Mouse (Mus musculus) granulocyte monocyte progenitor cell, adult 5-6 weeks (primary cell): Measurements from ENCODE around the gene Zdhhc7. TPM values are rescaled to one million over a fixed set of nuclear protein-coding genes. Genes with fewer than 3 reads are reported as not detected.

Experiments
- ATAC-seq: replicated peaks from 2 replicates; pipeline ENCODE4 v1.8.0; 2016; ENCODE audit warnings: mild to moderate bottlenecking, moderate TSS enrichment, inconsistent platforms; ENCODE audit not compliant: poor library complexity, severe bottlenecking
- total RNA-seq, 2 experiments: library from RNA; stranded (forward) in 1 of 2; stranded (reverse) in 1 of 2; fragments of 200-712, 200-1000 nt in 1 of 2; fragments of >200 nt in 1 of 2; fragmentation: Nextera tagmentation in 1 of 2; gene quantifications; 2 replicates each; pipeline ENCODE4 v1.2.3; 2014 to 2017

Zdhhc7 gene
- total RNA-seq, 2 experiments from 2014 or later, result 19.5 to 21.1 TPM

DNA sequence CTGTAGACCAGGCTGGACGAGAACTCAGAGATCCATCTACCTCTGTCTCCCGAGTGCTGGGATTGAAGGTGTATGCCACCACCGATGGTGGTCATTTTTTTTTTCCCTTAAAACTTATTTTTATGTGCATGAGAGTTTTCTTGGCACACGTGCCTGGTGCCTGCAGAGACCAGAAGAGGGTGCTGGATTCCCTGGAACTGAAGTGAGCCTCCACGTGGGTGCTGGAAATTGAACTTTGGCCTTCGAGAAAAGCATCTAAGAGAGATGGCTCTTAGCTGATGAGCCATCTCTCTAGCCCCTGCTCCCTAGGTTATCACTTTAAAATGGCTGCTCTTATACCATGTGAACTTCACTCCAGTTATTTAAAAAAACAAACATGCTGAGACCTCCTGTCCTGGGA, 26.8 kb downstream of the Zdhhc7 start:
- no peak for ATAC-seq

DNA sequence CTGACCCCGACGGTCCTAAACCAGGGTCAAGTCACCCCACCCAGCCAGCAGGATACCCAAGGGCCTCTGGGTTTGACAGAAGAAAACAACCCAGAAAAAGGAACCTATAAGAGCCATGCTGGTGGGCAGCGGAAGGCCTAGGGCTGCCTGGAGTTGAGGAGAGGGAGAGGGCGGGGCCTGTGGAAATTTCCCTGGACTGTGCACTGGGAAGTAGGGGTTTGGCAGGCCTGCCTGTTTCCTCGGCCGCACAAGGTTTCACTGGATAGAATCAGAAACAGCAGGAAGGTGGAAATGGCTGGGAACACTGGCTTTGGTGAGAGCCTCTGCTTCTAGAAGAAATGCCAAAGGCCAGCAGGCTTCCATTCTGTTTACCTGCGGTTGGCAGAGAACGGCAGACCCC, 28.5 kb downstream of the Zdhhc7 start:
- no peak for ATAC-seq

DNA sequence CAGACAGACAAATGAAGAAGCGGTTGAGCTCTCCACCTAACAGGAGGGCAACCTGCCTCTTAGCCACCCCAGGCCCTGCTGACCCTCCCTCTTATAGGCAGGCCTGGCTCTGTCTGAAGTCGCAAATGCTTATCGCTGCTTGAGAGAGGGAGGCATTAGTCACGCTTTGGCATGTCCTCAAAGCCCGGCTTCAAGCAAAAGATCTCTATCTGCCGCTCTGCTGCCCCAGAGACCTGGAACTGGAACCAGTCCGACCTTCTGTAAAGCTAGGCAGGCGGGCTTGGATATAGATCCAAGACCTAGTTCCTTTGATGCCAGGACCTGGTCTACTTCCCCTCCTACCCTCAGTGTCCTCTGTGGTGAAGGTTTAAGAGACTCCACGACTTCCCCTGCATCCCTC, 29.0 kb downstream of the Zdhhc7 start:
- ATAC-seq, result no peak

DNA sequence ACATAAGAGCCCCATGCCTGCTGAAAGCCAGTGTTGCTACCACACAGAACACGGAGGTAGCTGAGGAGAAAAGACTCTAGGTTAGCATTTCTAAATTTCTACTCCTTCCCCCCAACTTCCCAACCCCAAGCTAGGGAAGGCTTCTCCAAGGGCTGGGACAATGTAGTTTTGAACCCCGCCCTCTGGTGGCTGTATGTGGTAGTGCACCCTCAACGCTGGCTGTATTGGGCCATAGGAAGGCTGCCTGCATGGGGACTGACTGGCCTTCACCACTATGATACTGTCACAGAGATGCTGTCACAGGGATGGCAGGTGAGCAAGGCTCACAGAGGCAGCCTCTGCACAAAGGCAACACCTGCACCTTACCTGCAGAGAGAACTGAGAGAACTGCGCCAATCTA, 29.6 kb downstream of the Zdhhc7 start:
- ATAC-seq, result peak; percentile 83

DNA sequence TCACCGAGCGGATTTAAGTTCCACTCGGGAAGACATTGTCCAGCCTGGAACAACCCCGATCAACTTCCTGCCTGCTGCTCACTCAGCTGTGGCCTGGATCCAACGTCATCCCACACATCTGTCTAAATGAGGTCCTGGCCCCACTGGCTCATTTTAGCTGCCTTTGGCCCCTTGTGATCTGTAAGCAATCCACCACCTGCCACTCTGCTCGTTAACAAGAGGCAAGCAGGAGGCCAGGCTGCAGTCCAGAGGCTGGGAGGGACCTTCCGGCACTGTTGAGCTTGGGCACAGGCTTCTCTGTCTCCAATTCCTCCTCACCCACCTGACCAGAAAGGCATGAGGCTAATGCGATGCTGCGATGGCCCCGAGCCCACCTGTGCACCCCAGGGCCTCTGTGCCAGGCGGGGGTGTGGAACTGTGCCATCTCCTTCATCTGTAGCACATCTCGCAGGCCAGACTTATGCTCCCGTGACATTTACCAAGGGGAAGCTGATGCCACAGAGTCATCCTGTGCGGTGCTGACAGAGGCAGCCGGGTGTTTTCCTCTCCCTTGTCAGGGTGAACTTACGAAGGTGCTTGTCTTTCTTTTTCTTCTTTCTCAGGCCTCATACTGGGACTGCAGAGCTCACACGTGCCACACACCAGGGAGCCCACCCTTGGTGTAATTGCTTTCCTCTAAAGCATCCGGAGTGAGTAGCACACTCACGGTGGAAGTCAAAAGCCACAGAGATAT, 33.2 kb downstream of the Zdhhc7 start:
- ATAC-seq, result no peak

DNA sequence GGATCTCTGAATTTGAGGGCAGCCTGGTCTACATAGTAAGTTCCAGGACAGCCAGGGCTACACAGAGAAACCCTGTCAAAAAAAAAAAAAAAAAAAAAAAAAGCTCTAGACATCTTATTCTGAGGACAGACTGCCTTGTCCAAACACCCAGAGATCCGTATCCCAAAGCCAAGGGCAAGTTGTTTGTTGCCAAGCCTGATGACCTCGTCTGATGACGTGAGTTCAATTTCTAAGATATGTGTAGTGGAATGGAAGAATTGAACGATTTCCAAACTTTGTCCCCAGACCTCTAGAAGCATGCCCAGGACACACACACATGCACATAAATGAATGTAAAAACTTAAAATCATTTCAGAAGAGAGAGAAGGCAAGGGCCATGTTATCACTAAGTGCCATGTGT, 35.1 kb downstream of the Zdhhc7 start:
- no peak for ATAC-seq

DNA sequence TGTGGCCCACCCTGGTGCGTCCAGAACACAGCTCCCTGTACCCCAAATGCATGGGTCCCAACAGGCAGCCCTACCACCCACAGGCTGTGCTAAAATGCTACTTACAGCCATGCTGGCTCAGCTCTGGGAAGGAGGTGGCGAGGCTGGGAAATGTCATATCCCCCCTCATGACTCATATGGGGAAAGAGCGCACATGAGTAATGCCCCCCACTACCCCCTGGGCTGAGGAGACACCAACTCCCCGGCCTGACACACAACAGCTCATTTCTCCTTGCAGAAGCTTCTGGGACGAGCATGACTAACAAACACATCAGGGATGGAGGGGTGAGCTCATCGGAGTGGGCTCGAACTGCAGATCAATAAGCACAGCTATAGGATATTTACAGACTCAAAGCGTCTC, 35.7 kb downstream of the Zdhhc7 start:
- ATAC-seq, result no peak

DNA sequence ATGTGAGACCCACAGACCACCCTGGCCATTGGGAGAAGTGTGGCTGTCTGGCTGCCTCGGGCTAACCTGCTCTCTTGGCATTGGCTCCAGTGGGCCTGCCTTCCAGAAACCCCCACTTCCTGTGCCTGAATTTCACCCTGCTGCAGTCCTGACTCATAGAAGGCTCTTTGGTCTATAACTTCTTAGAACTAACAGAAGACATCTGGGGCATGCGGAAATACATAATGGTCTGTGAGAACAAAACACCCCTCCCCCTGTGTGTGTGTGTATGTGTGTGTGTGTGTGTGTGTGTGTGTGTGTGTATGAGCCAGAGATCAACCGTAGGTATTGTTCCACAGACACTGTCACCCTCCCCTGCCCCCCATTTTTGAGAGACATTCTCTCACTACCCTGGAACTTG, 38.0 kb downstream of the Zdhhc7 start:
- no peak for ATAC-seq

DNA sequence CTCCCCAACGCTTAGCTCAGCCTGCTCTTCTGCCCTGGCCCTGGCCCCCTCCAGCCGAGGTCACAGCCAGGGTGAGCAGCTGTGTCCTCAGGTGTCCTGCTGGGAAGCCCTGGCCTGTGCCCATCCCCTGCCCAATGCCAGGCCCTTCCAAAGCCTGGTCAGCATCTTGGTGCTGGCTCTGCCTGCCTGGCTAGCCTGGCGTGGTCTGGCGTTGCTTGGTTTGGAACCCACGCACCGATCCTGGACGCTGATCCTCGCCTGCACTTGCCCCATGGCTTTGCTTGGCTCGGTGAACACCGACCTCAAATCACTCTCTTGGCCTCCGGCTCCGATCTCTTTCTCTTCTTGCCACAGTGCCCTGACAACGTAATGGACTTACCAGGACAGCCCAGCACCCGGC, 38.5 kb downstream of the Zdhhc7 start:
- no peak for ATAC-seq

DNA sequence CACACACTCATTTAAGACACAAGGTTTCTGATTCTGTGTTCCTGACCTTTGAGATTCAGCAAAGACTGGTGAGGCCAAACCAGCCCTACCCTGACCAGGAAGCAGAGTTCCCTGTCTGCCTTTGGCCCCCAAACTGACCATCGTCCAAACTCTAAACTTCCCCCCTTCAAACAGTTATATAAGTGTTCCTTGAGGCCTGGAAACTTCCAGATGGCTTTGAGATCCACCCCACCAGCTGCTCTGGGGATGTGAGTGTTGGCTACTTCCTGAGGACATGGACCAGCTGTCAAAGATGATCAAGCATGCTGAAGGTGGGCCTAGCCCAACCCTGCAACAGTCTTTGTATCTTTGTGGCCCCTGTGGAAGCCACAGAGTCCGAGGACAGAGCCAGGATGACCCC, 44.2 kb downstream of the Zdhhc7 start:
- ATAC-seq, result no peak

DNA sequence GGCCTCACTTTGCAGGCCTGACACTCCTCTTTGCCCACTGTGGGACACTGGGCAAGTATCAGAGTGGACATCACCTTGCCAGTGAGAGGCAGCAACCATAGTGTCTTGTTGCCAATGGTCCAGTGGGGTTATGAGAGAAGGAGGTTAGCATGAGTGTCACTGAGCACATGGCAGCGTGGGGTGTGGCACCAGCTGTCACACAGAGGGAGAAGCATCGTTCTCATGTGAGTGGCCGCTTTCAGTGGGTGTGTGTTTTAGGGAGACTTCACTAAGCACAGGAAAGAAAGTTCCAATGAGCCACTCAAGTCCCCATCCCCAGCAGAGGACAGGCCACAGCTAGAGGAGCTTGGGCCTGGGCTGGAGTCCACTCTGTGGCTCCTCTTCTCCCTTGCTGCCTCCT, 46.4 kb downstream of the Zdhhc7 start:
- no peak for ATAC-seq

DNA sequence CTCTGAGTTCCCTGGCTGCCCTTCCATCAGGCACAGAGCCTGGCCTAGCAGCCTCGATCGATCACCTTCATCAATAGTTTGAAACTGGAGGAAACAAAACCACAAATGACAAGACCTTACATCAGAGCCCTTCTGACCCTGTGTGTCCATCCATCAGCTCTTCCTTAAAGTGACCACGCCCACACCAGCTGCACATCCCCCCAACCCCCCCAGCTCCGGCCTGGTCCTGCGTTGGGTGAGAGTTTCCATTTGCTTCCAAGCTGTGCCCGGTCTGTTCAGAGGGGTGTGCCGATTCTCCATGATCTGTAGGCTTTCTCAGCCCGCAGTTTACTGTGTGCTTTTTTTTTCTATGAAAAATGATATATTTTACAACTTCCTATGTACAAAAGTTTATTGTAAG, 49.0 kb downstream of the Zdhhc7 start:
- 0 out of 2 replicates have a peak, but pooled peaks have one; percentile 7 for ATAC-seq

DNA sequence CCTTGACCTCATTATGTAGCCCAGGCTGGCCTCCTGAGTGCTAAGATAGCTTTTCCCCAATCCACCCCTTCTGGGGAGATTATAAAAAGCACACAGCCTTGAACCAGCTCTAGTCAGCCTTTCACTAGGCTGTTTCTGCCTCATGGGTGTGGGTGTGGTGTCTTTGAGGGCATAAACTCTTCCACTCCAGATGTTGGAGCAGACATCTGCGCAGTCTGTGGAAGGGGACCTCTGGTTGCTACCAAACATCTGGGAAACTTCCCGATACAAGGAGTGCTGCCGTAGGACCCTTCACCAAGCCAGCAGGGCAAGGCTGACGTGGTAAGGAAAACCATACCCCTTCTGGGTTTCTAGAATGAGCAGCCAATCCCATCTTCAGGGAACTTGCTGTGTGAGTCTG, 49.4 kb downstream of the Zdhhc7 start:
- ATAC-seq, result no peak

DNA sequence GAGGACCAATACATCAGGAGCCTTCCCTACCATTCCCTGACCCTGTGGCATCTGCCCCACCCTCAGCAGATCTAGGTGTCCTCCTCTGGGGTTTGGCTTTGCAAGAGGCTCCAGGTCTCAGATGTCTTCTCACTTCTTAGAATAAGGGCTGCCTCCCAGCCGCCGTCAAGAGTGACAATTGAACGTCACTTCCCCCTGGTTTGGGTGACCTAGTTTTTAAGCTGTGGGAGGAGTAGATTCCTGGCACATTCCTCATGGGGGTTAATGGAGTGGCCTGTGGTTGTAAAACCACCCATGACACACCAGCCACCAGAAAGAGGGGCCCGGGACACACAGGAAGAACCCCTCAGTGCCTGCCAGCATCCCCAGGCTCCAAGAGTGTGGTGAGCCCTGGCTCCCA, 50.3 kb downstream of the Zdhhc7 start:
- peak; percentile 35 for ATAC-seq

DNA sequence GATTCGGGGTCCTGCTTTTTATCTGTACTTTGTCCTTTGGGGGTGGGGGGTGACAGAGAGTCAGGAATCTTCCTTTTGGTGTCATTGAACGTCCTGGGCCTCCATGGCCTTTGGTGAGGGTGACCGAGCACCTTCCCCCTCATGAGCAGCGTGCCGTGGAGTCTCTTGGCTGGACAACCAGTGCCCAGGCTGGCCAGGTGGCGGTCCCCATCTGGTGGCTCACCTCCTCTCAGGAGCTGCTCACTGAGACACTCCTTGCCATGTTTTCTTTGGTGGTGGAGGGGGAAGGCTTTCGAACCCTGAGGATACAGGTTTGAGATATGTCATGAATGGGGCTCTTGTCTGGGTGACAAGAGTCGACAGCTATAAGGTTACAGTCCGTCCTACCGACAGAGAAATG, 50.9 kb downstream of the Zdhhc7 start:
- no peak for ATAC-seq

DNA sequence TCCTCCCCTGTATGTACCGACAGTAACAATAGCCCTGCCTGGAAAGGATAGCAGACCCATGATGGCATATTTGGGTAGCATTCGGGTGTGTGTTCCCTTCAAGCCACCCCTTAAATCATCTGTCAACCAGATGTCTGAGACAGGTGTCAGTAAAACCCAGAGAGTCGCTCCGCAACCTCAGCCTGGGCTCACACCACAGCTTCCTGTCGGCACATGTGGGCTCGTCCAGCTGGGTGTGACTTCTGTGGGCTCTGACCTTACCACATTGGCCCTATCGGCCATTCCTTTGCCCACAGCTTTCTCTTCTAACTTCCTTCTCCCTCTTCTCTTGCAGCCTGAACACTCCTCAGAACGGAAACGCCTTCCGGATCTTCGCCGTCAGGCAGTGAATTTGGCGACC, 51.3 kb downstream of the Zdhhc7 start:
- peak; percentile 85 for ATAC-seq

DNA sequence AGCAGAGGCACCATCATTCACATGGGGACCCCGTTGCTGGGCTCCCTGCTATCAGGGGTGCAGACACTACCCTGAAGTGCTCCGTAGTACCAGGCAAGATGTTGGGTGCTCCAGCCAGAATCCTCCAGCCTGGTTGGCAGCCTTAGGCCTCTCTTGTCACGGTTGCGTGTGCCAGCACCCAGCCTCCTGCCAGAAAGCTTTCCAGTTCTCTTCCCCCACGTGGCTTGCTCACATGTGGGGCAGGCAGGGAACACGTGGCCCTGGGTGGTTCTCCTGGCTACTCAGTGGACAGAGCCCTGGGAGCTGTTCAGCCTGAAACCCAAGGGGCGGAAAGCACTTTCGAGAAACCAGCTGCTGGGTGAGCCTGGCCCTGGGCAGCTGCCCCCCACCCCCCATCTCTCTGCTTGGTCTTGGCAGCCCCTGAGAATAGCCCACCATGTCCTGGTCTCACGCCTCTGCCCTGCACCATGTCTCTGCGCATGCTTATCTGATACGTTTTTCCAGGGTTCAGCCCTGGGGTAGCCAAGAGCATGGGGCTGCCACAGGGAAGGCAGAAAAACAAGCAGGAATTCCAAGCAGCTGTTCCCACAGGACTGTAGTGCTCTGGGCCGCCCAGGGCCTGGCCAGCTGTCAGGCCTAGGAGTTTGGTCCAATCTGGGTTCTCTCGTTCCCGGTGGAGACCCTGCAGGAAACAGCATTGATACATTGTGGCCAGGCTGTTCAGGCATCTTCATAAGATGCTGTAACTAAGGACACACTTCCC, 54.8 kb downstream of the Zdhhc7 start:
- ATAC-seq, result no peak

DNA sequence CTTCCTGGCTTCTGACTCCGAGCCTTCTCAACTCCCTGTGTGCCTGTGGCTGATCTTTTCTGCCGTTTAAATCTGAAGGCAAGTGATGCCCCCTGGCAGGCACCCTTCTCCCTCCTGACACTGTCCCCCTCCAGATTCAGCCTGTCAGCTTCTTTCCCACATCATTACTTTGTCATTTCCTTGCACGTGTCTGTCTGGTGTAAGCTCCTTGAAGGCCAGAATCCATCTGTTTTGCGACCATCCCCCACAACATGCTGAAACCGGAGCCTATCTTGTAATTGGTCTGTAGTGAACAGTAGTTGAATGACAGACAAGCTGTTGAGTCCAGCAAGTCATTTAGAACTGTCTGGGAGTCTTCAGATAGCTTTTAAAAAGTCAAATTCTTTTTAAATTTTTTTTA, 55.8 kb downstream of the Zdhhc7 start:
- ATAC-seq, result no peak

DNA sequence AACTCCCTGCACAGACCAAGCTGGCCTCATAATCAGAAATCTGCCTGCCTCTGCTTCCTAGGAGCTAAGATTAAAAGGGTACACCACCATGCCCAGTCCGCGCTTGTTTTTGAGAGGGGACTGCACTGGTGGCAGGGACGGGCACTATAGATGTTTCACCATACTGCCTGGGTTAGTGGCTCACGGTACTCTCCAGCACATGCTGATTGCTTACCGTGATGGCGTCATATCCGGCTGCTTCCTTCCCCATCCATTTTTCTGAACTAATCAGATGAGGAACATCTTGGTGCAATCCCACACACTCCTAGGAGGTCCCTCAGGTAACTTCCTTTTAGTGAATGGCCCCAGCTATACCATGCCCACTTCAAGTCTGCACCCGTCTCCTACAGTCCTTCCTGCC, 56.4 kb downstream of the Zdhhc7 start:
- ATAC-seq, result peak; percentile 62

DNA sequence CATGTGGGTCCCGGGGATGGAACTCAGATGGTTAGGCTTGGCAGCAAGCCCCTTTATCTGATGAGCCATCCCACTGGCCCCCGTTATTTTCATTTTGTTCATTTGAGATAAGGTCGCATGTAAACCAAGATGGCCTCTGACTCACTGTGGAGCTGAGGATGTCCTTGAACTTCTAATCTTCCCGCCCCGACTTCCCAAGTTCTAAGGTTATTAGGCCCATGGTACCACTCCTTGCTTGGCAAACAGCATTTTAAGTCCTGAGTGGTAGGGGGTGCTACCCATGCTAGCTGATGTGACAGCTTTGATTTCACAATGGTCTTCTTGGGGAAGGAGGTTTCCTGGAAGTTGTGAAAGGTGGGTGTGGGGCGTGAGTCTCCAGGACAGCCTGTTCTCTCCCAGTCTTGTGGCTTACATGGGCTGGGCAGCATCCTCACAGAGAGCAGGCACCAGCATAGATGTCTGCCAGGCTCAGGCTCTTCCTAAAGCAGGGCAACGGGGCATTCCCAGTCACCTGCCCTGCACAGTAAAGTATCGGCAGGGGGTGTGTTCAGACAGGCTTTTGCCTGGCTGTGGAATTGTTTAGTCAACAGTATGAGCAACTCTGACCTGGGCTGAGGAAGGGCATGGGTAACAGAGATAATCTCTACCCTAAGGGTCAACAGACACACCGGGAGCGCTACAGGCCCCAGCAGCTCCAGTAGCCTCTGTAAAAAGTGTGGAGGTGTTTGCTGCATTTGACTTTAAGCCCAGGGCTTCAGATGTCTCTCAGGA, 58.6 kb downstream of the Zdhhc7 start:
- ATAC-seq, result peak; percentile 51

DNA sequence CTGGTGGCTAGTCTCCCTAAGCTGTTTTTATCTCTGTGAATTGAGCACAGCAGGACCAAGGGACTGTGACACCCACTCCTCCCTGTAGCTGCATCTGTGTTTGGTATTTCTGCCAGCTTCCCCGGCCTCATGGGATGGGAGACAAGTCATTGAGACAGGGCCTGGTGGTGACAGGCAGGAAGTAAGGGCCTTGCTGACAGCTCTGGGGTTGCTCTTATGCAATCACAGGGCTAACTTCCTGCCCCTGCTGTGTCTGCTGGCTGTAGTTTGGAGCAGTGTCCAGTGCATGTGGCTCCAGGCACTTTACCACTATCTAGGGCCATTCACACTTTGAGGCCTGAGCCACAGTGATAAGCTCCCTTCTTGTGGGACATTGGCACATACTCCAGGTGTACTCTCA, 60.4 kb downstream of the Zdhhc7 start:
- ATAC-seq, result peak; percentile 82
